8 mouse cellular contexts compared by ENCODE assay signal in genomic region chr1:136051465-136051864, GRCm38 (mm10). TPM values are rescaled to one million over a fixed set of nuclear protein-coding genes. Genes with fewer than 3 reads are reported as not detected.
DNase-seq lines count a peak whose midpoint lies in the region; ATAC-seq and TF ChIP-seq lines count a peak whose summit lies in the region.

No protein-coding gene starts in this region.

- peaks cover 39% of the 10 kb centered on the region for H3K27me3 ChIP-seq in embryonic facial prominence, embryonic 15.5 days
- H3K27me3 ChIP-seq in kidney, adult 2 months (replicated peaks; ENCODE audit: control insufficient read depth, insufficient read depth, low read length), result 0 out of 2 replicates have a peak, but pooled peaks cover 2% of the 10 kb centered on the region
- H3K27me3 ChIP-seq in limb, embryonic 12.5 days, result peaks cover 67% of the 10 kb centered on the region
- peaks cover 35% of the 10 kb centered on the region for H3K27me3 ChIP-seq in midbrain, embryonic 15.5 days (replicated peaks)
- H3K27me3 ChIP-seq in stomach, embryonic 16.5 days (ENCODE audit: control insufficient read depth, insufficient read depth, low read length), result peaks cover 20% of the 10 kb centered on the region

- no peak for TF ChIP-seq POLR2A in bone marrow, adult 2 months (IDR thresholded peaks at IDR 0.05; ENCODE audit: borderline replicate concordance, control insufficient read depth, low read depth, low read length)
- no peak for TF ChIP-seq POLR2A in kidney, adult 2 months (IDR thresholded peaks at IDR 0.05; ENCODE audit: low read depth, low read length)

- H3K36me3 ChIP-seq in embryonic facial prominence, embryonic 15.5 days, result no peaks in the 10 kb centered on the region
- H3K36me3 ChIP-seq in kidney, adult 2 months (ENCODE audit: control insufficient read depth, insufficient read depth, low read length), result no peaks in the 10 kb centered on the region
- no peaks in the 10 kb centered on the region for H3K36me3 ChIP-seq in limb, embryonic 12.5 days
- no peaks in the 10 kb centered on the region for H3K36me3 ChIP-seq in midbrain, embryonic 15.5 days (replicated peaks)
- no peaks in the 10 kb centered on the region for H3K36me3 ChIP-seq in stomach, embryonic 16.5 days (ENCODE audit: control insufficient read depth, insufficient read depth, low read length)

- ATAC-seq in embryonic facial prominence, embryonic 15.5 days (ENCODE audit: insufficient number of reproducible peaks, low FRiP score, low TSS enrichment, low read depth), result peak; percentile 59; the same call in 1 of the 2 replicates
- ATAC-seq in limb, embryonic 12.5 days (ENCODE audit: insufficient number of reproducible peaks, insufficient read depth, low FRiP score, low TSS enrichment, low read depth), result peak; percentile 63
- peak; percentile 79 for ATAC-seq in midbrain, embryonic 15.5 days (replicated peaks)
- peak; percentile 83 for ATAC-seq in stomach, embryonic 16.5 days (ENCODE audit: insufficient read depth, low FRiP score)

- no peak overlapping the region for H3K27ac ChIP-seq in bone marrow, adult 2 months (ENCODE audit: control insufficient read depth, insufficient read depth, low read depth, low read length, poor library complexity)
- H3K27ac ChIP-seq in embryonic facial prominence, embryonic 15.5 days (replicated peaks), result no peak overlapping the region
- no peak overlapping the region for H3K27ac ChIP-seq in kidney, adult 2 months (ENCODE audit: insufficient read depth, low read depth, low read length)
- H3K27ac ChIP-seq in limb, embryonic 12.5 days, result no peak overlapping the region
- no peak overlapping the region for H3K27ac ChIP-seq in midbrain, embryonic 15.5 days
- H3K27ac ChIP-seq in stomach, embryonic 16.5 days (ENCODE audit: low read length), result no peak overlapping the region

- H3K4me1 ChIP-seq in bone marrow, adult 2 months (ENCODE audit: control insufficient read depth, insufficient read depth, low read length), result no peaks in the 10 kb centered on the region
- peaks cover 13% of the 10 kb centered on the region for H3K4me1 ChIP-seq in embryonic facial prominence, embryonic 15.5 days
- H3K4me1 ChIP-seq in kidney, adult 2 months (ENCODE audit: control insufficient read depth, insufficient read depth, low read length), result no peaks in the 10 kb centered on the region
- peaks cover 10% of the 10 kb centered on the region; the same call in 1 of the 2 replicates for H3K4me1 ChIP-seq in limb, embryonic 12.5 days (replicated peaks)
- peaks cover 10% of the 10 kb centered on the region for H3K4me1 ChIP-seq in midbrain, embryonic 15.5 days
- peaks cover 7% of the 10 kb centered on the region for H3K4me1 ChIP-seq in stomach, embryonic 16.5 days (ENCODE audit: control insufficient read depth, insufficient read depth, low read length)

- no peak overlapping the region for H3K4me3 ChIP-seq in bone marrow, adult 2 months (replicated peaks; ENCODE audit: control insufficient read depth, low read depth, low read length)
- H3K4me3 ChIP-seq in embryonic facial prominence, embryonic 15.5 days (replicated peaks), result peak overlapping the region; percentile 38
- no peak overlapping the region for H3K4me3 ChIP-seq in kidney, adult 2 months (ENCODE audit: insufficient read depth, low read depth, low read length)
- H3K4me3 ChIP-seq in limb, embryonic 12.5 days (replicated peaks), result peak overlapping the region; percentile 38
- H3K4me3 ChIP-seq in midbrain, embryonic 15.5 days, result peak overlapping the region; percentile 40
- peak overlapping the region; percentile 32 for H3K4me3 ChIP-seq in stomach, embryonic 16.5 days (replicated peaks; ENCODE audit: low read length)

- WGBS in bone marrow, adult 2 months, result 3% methylated on average over 6 of the region's 6 CpGs
- WGBS in embryonic facial prominence, embryonic 15.5 days, result 0% methylated on average over 6 of the region's 6 CpGs
- WGBS in kidney, adult 2 months, result under 1% methylated on average over 6 of the region's 6 CpGs
- WGBS in limb, embryonic 12.5 days, result under 1% methylated on average over 6 of the region's 6 CpGs
- 0% methylated on average over 6 of the region's 6 CpGs for WGBS in midbrain, embryonic 15.5 days
- WGBS in stomach, embryonic 16.5 days, result under 1% methylated on average over 6 of the region's 6 CpGs

- peak overlapping the region; percentile 59 for H3K4me2 ChIP-seq in embryonic facial prominence, embryonic 15.5 days (replicated peaks)
- H3K4me2 ChIP-seq in limb, embryonic 12.5 days, result peak overlapping the region; percentile 62
- peak overlapping the region; percentile 60 for H3K4me2 ChIP-seq in midbrain, embryonic 15.5 days
- H3K4me2 ChIP-seq in stomach, embryonic 16.5 days (ENCODE audit: low read depth, low read length), result peak overlapping the region; percentile 51

- H3K9me3 ChIP-seq in embryonic facial prominence, embryonic 15.5 days (replicated peaks), result no peaks in the 10 kb centered on the region
- no peaks in the 10 kb centered on the region for H3K9me3 ChIP-seq in limb, embryonic 12.5 days
- H3K9me3 ChIP-seq in midbrain, embryonic 15.5 days, result no peaks in the 10 kb centered on the region
- no peaks in the 10 kb centered on the region for H3K9me3 ChIP-seq in stomach, embryonic 16.5 days (replicated peaks; ENCODE audit: control insufficient read depth, low read length)

- TF ChIP-seq CTCF in bone marrow, adult 2 months (IDR thresholded peaks at IDR 0.05; ENCODE audit: control insufficient read depth, insufficient read depth, low read length), result 0 out of 2 replicates have a peak, but pooled peaks have one; percentile 3
- TF ChIP-seq CTCF in kidney, adult 2 months (conservative IDR thresholded peaks at IDR 0.05; ENCODE audit: insufficient read depth, insufficient read length, low read depth, low read length), result peak; percentile 74

- H3K9ac ChIP-seq in embryonic facial prominence, embryonic 15.5 days, result no peak overlapping the region
- H3K9ac ChIP-seq in limb, embryonic 12.5 days (replicated peaks), result no peak overlapping the region
- H3K9ac ChIP-seq in midbrain, embryonic 15.5 days, result peak overlapping the region; percentile 45; the same call in 1 of the 2 replicates
- no peak overlapping the region for H3K9ac ChIP-seq in stomach, embryonic 16.5 days (ENCODE audit: low read length)

- DNase-seq in A20 (ENCODE audit: low read depth, low spot score), result peak; percentile 16
- peak; percentile 73 for DNase-seq in heart, adult 8-10 months (ENCODE audit: low spot score)
- peak; percentile 79 for DNase-seq in kidney, adult 2 months

RNA-seq across cellular contexts. Expression of gene Ascl5, which starts 0.9 kb away (rescaled TPM):
- not detected in 2 replicates for polyA plus RNA-seq in bone marrow, adult 2 months (2011; ENCODE audit: insufficient read depth, insufficient read length, low replicate concordance, missing spikeins)
- 1.3 and 3.0 TPM in 2 replicates for polyA plus RNA-seq in embryonic facial prominence, embryonic 15.5 days (2015; fragmentation: Nextera tagmentation; extraction: Ambion mirVana)
- not detected for total RNA-seq in heart, adult 8-10 months (2022)
- not detected in 2 replicates for polyA plus RNA-seq in kidney, adult 2 months (2012; rRNA removed)
- polyA plus RNA-seq in limb, embryonic 12.5 days (2016; fragmentation: Nextera tagmentation; extraction: Ambion mirVana), result not detected in 2 replicates
- polyA plus RNA-seq in midbrain, embryonic 15.5 days (2015; fragmentation: Nextera tagmentation; extraction: Ambion mirVana), result not detected in 2 replicates
- 0.43 TPM in 1 of 2 replicates, not detected in the other for polyA plus RNA-seq in stomach, embryonic 16.5 days (2015; fragmentation: Nextera tagmentation; extraction: Ambion mirVana)

RNA-seq across cellular contexts. Expression of gene Cacna1s, which starts 1.1 kb away (rescaled TPM):
- polyA plus RNA-seq in bone marrow, adult 2 months (2011; ENCODE audit: insufficient read depth, insufficient read length, low replicate concordance, missing spikeins), result 0.45 and 0.70 TPM in 2 replicates
- 5.2 and 7.8 TPM in 2 replicates for polyA plus RNA-seq in embryonic facial prominence, embryonic 15.5 days (2015; fragmentation: Nextera tagmentation; extraction: Ambion mirVana)
- 10 to 100 TPM; 15.3 to 19.4 (median 18.4) TPM for total RNA-seq in heart, adult 8-10 months (2022)
- polyA plus RNA-seq in kidney, adult 2 months (2012; rRNA removed), result 0.12 and 4.3 TPM in 2 replicates
- 2.4 and 3.7 TPM in 2 replicates for polyA plus RNA-seq in limb, embryonic 12.5 days (2016; fragmentation: Nextera tagmentation; extraction: Ambion mirVana)
- polyA plus RNA-seq in midbrain, embryonic 15.5 days (2015; fragmentation: Nextera tagmentation; extraction: Ambion mirVana), result 0.12 and 0.17 TPM in 2 replicates
- 0.17 and 2.0 TPM in 2 replicates for polyA plus RNA-seq in stomach, embryonic 16.5 days (2015; fragmentation: Nextera tagmentation; extraction: Ambion mirVana)

RNA-seq across cellular contexts. Expression of gene Tmem9, which starts 43.5 kb away (rescaled TPM):
- 24.6 and 28.6 TPM in 2 replicates for polyA plus RNA-seq in bone marrow, adult 2 months (2011; ENCODE audit: insufficient read depth, insufficient read length, low replicate concordance, missing spikeins)
- 172 and 176 TPM in 2 replicates for polyA plus RNA-seq in embryonic facial prominence, embryonic 15.5 days (2015; fragmentation: Nextera tagmentation; extraction: Ambion mirVana)
- 10 to 100 TPM; 12.6 to 21.0 (median 17.3) TPM for total RNA-seq in heart, adult 8-10 months (2022)
- polyA plus RNA-seq in kidney, adult 2 months (2012; rRNA removed), result 139 and 160 TPM in 2 replicates
- polyA plus RNA-seq in limb, embryonic 12.5 days (2016; fragmentation: Nextera tagmentation; extraction: Ambion mirVana), result 165 and 173 TPM in 2 replicates
- polyA plus RNA-seq in midbrain, embryonic 15.5 days (2015; fragmentation: Nextera tagmentation; extraction: Ambion mirVana), result 150 and 154 TPM in 2 replicates
- polyA plus RNA-seq in stomach, embryonic 16.5 days (2015; fragmentation: Nextera tagmentation; extraction: Ambion mirVana), result 145 and 157 TPM in 2 replicates

RNA-seq across cellular contexts. Expression of gene Igfn1, which starts 45.3 kb away (rescaled TPM):
- not detected in 2 replicates for polyA plus RNA-seq in bone marrow, adult 2 months (2011; ENCODE audit: insufficient read depth, insufficient read length, low replicate concordance, missing spikeins)
- 0.09 and 0.12 TPM in 2 replicates for polyA plus RNA-seq in embryonic facial prominence, embryonic 15.5 days (2015; fragmentation: Nextera tagmentation; extraction: Ambion mirVana)
- total RNA-seq in heart, adult 8-10 months (2022), result under 1 TPM; 0.05 to 0.16 (median 0.10) TPM
- 0.61 and 0.78 TPM in 2 replicates for polyA plus RNA-seq in kidney, adult 2 months (2012; rRNA removed)
- 0.14 TPM in 1 of 2 replicates, not detected in the other for polyA plus RNA-seq in limb, embryonic 12.5 days (2016; fragmentation: Nextera tagmentation; extraction: Ambion mirVana)
- polyA plus RNA-seq in midbrain, embryonic 15.5 days (2015; fragmentation: Nextera tagmentation; extraction: Ambion mirVana), result not detected in 2 replicates
- polyA plus RNA-seq in stomach, embryonic 16.5 days (2015; fragmentation: Nextera tagmentation; extraction: Ambion mirVana), result 0.12 TPM in 2 replicates

Comparison
In these comparisons a context has a peak if more than half of its experiments do, and no peak if none do; other contexts are left out.
1. DNase-seq: peak in every context shown above with its lines; median percentile 79 in kidney, adult 2 months; 73 in heart, adult 8-10 months; 16 in A20.
2. H3K4me3 ChIP-seq: peak in embryonic facial prominence, embryonic 15.5 days (single experiment), limb, embryonic 12.5 days (single experiment), midbrain, embryonic 15.5 days (single experiment) and stomach, embryonic 16.5 days (single experiment); none in bone marrow, adult 2 months (single experiment) and kidney, adult 2 months (single experiment).
3. Peak in every context shown above with its lines, with median percentiles within 50 percentile points of each other: ATAC-seq and H3K4me2 ChIP-seq.